Mouse (Mus musculus) liver, adult 2 months (tissue): ENCODE measurements at regions not wholly inside any gene's neighbourhood (a gene's known extent, or its start where the extent isn't known, plus 50 kb on each side); places are given as distances from the start of the nearest gene placed in this dataset.

Experiments used
- DNase-seq: peaks from one replicate; pipeline ENCODE4 v3.0.0-alpha.2; 2011; ENCODE audit warnings: low read depth, low spot score; ENCODE audit errors: extremely low read depth
- H3K27ac ChIP-seq: fragments of 200-500 bp; replicated peaks from 2 replicates; pipeline ENCODE4 v1.5.1; 2012; ENCODE audit warnings: low read depth, mild to moderate bottlenecking, control low read depth, inconsistent platforms, low read length; ENCODE audit not compliant: insufficient read depth
- H3K27me3 ChIP-seq: fragments of 200-500 bp; 2 replicates; pipeline ENCODE4 v1.6.1; 2012; ENCODE audit warnings: mild to moderate bottlenecking, moderate library complexity, low read length, inconsistent platforms; ENCODE audit not compliant: control insufficient read depth, insufficient read depth
- H3K36me3 ChIP-seq: fragments of 200-500 bp; 2 replicates; pipeline ENCODE4 v1.6.1; 2012; ENCODE audit warnings: low read length, inconsistent platforms; ENCODE audit not compliant: control insufficient read depth, insufficient read depth
- H3K4me1 ChIP-seq: fragments of 200-500 bp; 2 replicates; pipeline ENCODE4 v1.6.1; 2011; ENCODE audit warnings: low read length; ENCODE audit not compliant: control insufficient read depth, insufficient read depth
- H3K4me3 ChIP-seq: fragments of 200-500 bp; 2 replicates; pipeline ENCODE4 v1.5.1; 2011; ENCODE audit warnings: low read depth, mild to moderate bottlenecking, control low read depth, low read length, moderate library complexity; ENCODE audit not compliant: insufficient read depth
- H3K79me2 ChIP-seq: fragments of 200-500 bp; 2 replicates; pipeline ENCODE4 v1.6.1; 2012; ENCODE audit warnings: inconsistent platforms, mild to moderate bottlenecking, low read length, moderate library complexity; ENCODE audit not compliant: control insufficient read depth, insufficient read depth
- H3K9ac ChIP-seq: fragments of 200-500 bp; 2 replicates; pipeline ENCODE4 v1.6.1; 2012; ENCODE audit warnings: low read depth, mild to moderate bottlenecking, control low read depth, inconsistent platforms, low read length
- CTCF ChIP-seq: fragments of 200-500 bp; IDR thresholded peaks from 2 replicates; pipeline ENCODE4 v1.5.1; 2011; ENCODE audit warnings: low read depth, low read length, control low read depth
- POLR2A ChIP-seq: fragments of 200-500 bp; IDR thresholded peaks from 2 replicates; pipeline ENCODE4 v1.6.1; 2011; ENCODE audit warnings: low read length, control low read depth; ENCODE audit not compliant: insufficient read depth; ENCODE audit errors: extremely low read depth
- WGBS: fragments of 180-500 bp; shearing (Covaris S2); methylation state at CpG from one replicate; pipeline ENCODE4 v1.1.7; 2018; 5-methylcytosine and 5-hydroxymethylcytosine counted together

- Histone ChIP-seq H3K36me3 (no peaks in the 10 kb centered on the region), H3K27me3 (no peaks in the 10 kb centered on the region), H3K4me3 (no peak overlapping the region), H3K79me2 (no peaks in the 10 kb centered on the region), H3K9ac (no peak overlapping the region), H3K4me1 (no peaks in the 10 kb centered on the region), H3K27ac (no peak overlapping the region)
- DNase-seq: no peak
- 55% methylated on average over 8 of the region's 8 CpGs for WGBS
- TF ChIP-seq CTCF (no peak), POLR2A (no peak)
These were observed 59.9 kb upstream of the Lrrn2 start for GRCm38 (mm10) chr1:132820136-132820535.

- no peaks in the 10 kb centered on the region for H3K36me3 ChIP-seq
- H3K79me2 ChIP-seq: no peaks in the 10 kb centered on the region
- H3K9ac ChIP-seq: no peak overlapping the region
- 49% methylated on average over 7 of the region's 7 CpGs for WGBS
- no peaks in the 10 kb centered on the region for H3K4me1 ChIP-seq
- no peak overlapping the region for H3K27ac ChIP-seq
- no peak for DNase-seq
- TF ChIP-seq CTCF (no peak), POLR2A (no peak)
- H3K4me3 ChIP-seq: no peak overlapping the region
- no peaks in the 10 kb centered on the region for H3K27me3 ChIP-seq
These were observed 61.8 kb upstream of the Lrrn2 start for GRCm38 (mm10) chr1:132818296-132818695.

- H3K79me2 ChIP-seq: no peaks in the 10 kb centered on the region
- H3K27ac ChIP-seq: no peak overlapping the region
- H3K4me3 ChIP-seq: no peak overlapping the region
- H3K4me1 ChIP-seq: no peaks in the 10 kb centered on the region
- WGBS: 93% methylated on average over 2 of the region's 2 CpGs
- H3K27me3 ChIP-seq: no peaks in the 10 kb centered on the region
- H3K9ac ChIP-seq: no peak overlapping the region
- no peaks in the 10 kb centered on the region for H3K36me3 ChIP-seq
- TF ChIP-seq CTCF (no peak), POLR2A (no peak)
- no peak for DNase-seq
These were observed 62.7 kb upstream of the Lrrn2 start for GRCm38 (mm10) chr1:132817366-132817765.

DNA sequence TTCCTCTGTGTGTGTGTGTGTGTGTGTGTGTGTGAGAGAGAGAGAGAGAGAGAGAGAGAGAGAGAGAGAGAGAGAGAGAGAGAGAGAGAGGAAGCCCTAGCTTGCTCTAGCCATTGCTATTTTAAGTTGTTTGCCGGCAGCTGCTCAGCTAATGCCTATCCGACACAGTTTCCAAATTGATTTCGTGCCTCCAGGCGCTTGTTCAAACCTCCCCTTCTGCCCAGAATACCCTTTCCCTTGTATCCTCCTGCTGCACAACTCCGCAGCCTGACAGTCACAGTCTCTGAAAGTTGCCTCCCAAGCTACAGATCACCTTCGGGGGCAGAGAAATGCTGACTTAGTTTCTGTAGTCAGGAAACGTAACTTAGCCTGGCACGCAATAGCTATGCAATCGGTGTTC lies 63.9 kb upstream of the Nfasc start:
- no peak for DNase-seq
- Histone ChIP-seq H3K27me3 (peaks cover 2% of the 10 kb centered on the region; the same call in 1 of the 2 replicates), H3K27ac (no peak overlapping the region), H3K4me3 (no peak overlapping the region), H3K4me1 (peaks cover under 1% of the 10 kb centered on the region; the same call in 1 of the 2 replicates), H3K79me2 (no peaks in the 10 kb centered on the region), H3K9ac (no peak overlapping the region), H3K36me3 (no peaks in the 10 kb centered on the region)
- no peak for TF ChIP-seq CTCF
- no peak for TF ChIP-seq POLR2A
- WGBS: 78% methylated on average over 9 of the region's 9 CpGs

GRCm38 (mm10) chr1:132803842-132804241 lies 62.2 kb upstream of the Nfasc start:
- Histone ChIP-seq H3K9ac (no peak overlapping the region), H3K4me3 (no peak overlapping the region), H3K79me2 (no peaks in the 10 kb centered on the region), H3K4me1 (peaks cover 5% of the 10 kb centered on the region; the same call in 1 of the 2 replicates), H3K36me3 (no peaks in the 10 kb centered on the region), H3K27ac (no peak overlapping the region), H3K27me3 (peaks cover 2% of the 10 kb centered on the region; the same call in 1 of the 2 replicates)
- TF ChIP-seq POLR2A (no peak), CTCF (no peak)
- DNase-seq: no peak
- 85% methylated on average over 9 of the region's 9 CpGs for WGBS

DNA sequence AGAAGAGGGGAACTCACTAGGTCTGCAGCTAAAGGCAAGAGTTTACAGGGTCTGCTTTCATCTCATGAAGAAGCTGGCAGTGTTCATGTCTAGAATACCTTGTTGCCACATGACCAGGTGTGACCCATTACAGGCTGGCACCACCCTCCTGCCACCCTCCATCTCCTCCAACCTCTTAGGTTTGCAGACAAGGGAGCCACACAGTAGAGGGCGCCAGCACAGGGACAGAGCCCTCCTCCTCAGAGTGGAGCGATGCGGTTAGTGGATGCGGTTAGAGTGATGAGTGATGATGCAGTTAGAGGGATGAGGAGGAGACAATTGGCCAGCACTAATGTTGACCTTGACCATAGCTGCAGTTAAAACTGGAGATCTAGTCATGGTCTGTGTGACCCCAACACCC lies 60.8 kb upstream of the Nfasc start:
- Histone ChIP-seq H3K27ac (no peak overlapping the region), H3K79me2 (no peaks in the 10 kb centered on the region), H3K36me3 (no peaks in the 10 kb centered on the region), H3K9ac (no peak overlapping the region), H3K4me1 (peaks cover 5% of the 10 kb centered on the region; the same call in 1 of the 2 replicates), H3K4me3 (no peak overlapping the region), H3K27me3 (peaks cover 4% of the 10 kb centered on the region; the same call in 1 of the 2 replicates)
- no peak for DNase-seq
- WGBS: 29% methylated on average over 4 of the region's 4 CpGs
- TF ChIP-seq CTCF (0 out of 2 replicates have a peak, but pooled peaks have one; percentile 10), POLR2A (no peak)
